15 mouse cellular contexts compared by ENCODE assay signal in genomic region chr19:58441785-58442184, GRCm38 (mm10).
"Had no signal": no experiment of that assay in that cellular context is flagged by ENCODE, and none has a peak within 500 bp of the region (broad histone marks: within the 10 kb centered on the region; RNA-seq: fewer than 3 reads in every experiment).

No protein-coding gene starts in this region.

- H3K27me3 ChIP-seq: midbrain, embryonic 13.5 days; neural tube, embryonic 13.5 days had no signal

- H3K4me2 ChIP-seq: limb, embryonic 13.5 days; midbrain, embryonic 13.5 days; neural tube, embryonic 13.5 days had no signal

- DNase-seq: kidney, adult 11 months; kidney, adult 9 months; kidney, postnatal 36 days; left cerebral cortex, postnatal 4 days; lung, adult 2 months; lung, postnatal 36 days; right cerebral cortex, postnatal 14 days; thymus, adult 18-20 months; thymus, postnatal 25 days had no signal

- H3K27ac ChIP-seq: kidney, postnatal 0 days; limb, embryonic 13.5 days; stomach, postnatal 0 days had no signal

- H3K36me3 ChIP-seq: limb, embryonic 13.5 days; midbrain, embryonic 13.5 days had no signal

- H3K9ac ChIP-seq: limb, embryonic 13.5 days; midbrain, embryonic 13.5 days; neural tube, embryonic 13.5 days had no signal

- H3K4me3 ChIP-seq: limb, embryonic 13.5 days; midbrain, embryonic 13.5 days; neural tube, embryonic 13.5 days had no signal

- ATAC-seq: lung, postnatal 0 days; midbrain, embryonic 13.5 days had no signal

- H3K9me3 ChIP-seq: limb, embryonic 13.5 days; midbrain, embryonic 13.5 days; neural tube, embryonic 13.5 days had no signal
